Mouse (Mus musculus) ES-E14 (cell line): Measurements from ENCODE around the gene Tdrd3. TPM values are rescaled to one million over a fixed set of nuclear protein-coding genes. Genes with fewer than 3 reads are reported as not detected.

Experiments used
- DNase-seq: peaks from one replicate; pipeline ENCODE4 v3.0.0-alpha.2; 2013; ENCODE audit warnings: low read depth, low spot score
- H3K27ac ChIP-seq: 2 replicates; pipeline ENCODE4 v1.5.1; 2012; ENCODE audit warnings: low read depth, mild to moderate bottlenecking, low read length, moderate library complexity, mixed read lengths; ENCODE audit not compliant: poor library complexity, insufficient read depth, severe bottlenecking
- H3K36me3 ChIP-seq: 2 replicates; pipeline ENCODE4 v1.6.1; 2012; ENCODE audit warnings: mild to moderate bottlenecking, low read length, moderate library complexity, mixed read lengths; ENCODE audit not compliant: control insufficient read depth, poor library complexity, insufficient read depth, severe bottlenecking
- H3K4me1 ChIP-seq, 2 experiments: fragments of 150-350 bp in 1 of 2; sonication (generic) in 1 of 2; 2 replicates each; pipeline ENCODE4 v1.6.1; 2012; ENCODE audit warnings: low read length in 2 of 2, mild to moderate bottlenecking in 1 of 2, mixed read lengths in 1 of 2; ENCODE audit not compliant: control insufficient read depth in 2 of 2, insufficient read depth in 2 of 2, poor library complexity in 1 of 2
- H3K4me3 ChIP-seq, 2 experiments: fragments of 150-350 bp in 1 of 2; sonication (generic) in 1 of 2; 2 replicates each; pipeline ENCODE4 v1.5.1; 2012; ENCODE audit warnings: low read length in 2 of 2, low read depth in 1 of 2, mild to moderate bottlenecking in 1 of 2, mixed read lengths in 1 of 2; ENCODE audit not compliant: insufficient read depth in 1 of 2, poor library complexity in 1 of 2, severe bottlenecking in 1 of 2
- H3K9ac ChIP-seq: 2 replicates; pipeline ENCODE4 v1.6.1; 2012; ENCODE audit warnings: low read depth, mild to moderate bottlenecking, low read length, mixed read lengths; ENCODE audit not compliant: poor library complexity, insufficient read depth, severe bottlenecking
- H3K9me3 ChIP-seq: fragments of 150-350 bp; sonication (generic); 2 replicates; pipeline ENCODE4 v1.6.1; 2012; ENCODE audit warnings: low read depth, mild to moderate bottlenecking, low read length; ENCODE audit not compliant: control insufficient read depth, insufficient read depth
- CHD2 ChIP-seq: IDR thresholded peaks from 2 replicates; pipeline ENCODE4 v1.6.1; 2014; ENCODE audit warnings: mild to moderate bottlenecking, low read depth, low read length, inconsistent platforms
- HCFC1 ChIP-seq: IDR thresholded peaks from 2 replicates; pipeline ENCODE4 v1.6.1; 2012; ENCODE audit warnings: low read length, inconsistent platforms, borderline replicate concordance; ENCODE audit not compliant: insufficient read depth
- MAFK ChIP-seq: IDR thresholded peaks from 2 replicates; pipeline ENCODE4 v1.6.1; 2014; ENCODE audit warnings: mild to moderate bottlenecking, low read depth, low read length, inconsistent platforms; ENCODE audit not compliant: insufficient read depth
- ZC3H11A ChIP-seq: IDR thresholded peaks from 2 replicates; pipeline ENCODE4 v1.6.1; 2012; ENCODE audit warnings: low read depth, mild to moderate bottlenecking, inconsistent platforms, low read length, borderline replicate concordance
- ZNF384 ChIP-seq: IDR thresholded peaks from 2 replicates; pipeline ENCODE4 v1.6.1; 2012; ENCODE audit warnings: low read depth, low read length, inconsistent platforms
- in situ Hi-C, 2 experiments: fragments of 600-800 bp; cut with MboI; formaldehyde crosslinking; loops; one replicate each; pipeline ENCODE4 v1.15.1; 2025; ENCODE audit warnings: low sequenced_read_pairs in 2 of 2, inconsistent platforms in 1 of 2; ENCODE audit not compliant: unreplicated experiment in 2 of 2
- total RNA-seq: library from RNA; depleted of rRNA; stranded (reverse); fragments of 300-350 nt; gene quantifications from 2 replicates; pipeline ENCODE4 v1.2.3, GENCODE M21; 2012

Tdrd3 gene
- total RNA-seq, 1 experiment = 5.4 TPM

DNA sequence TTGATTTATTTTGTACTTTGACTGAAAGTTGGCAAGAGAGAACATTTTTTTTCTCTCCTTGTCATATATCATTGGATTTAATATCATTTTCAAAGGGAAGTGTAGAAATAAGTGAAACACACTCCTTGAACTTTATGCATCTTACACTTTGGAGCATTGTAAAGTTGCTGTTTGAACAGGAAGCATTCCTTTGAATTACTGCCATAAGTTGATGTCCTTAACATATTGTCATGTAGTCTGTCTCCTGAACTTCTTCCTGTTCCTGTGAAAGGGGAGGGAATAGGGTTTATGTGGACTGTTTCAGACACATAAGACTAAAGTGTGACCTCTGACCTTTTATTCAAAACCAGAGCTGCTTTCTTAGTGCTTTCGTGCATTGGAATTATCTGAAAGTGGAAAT lies 55.1 kb downstream of the Tdrd3 start:
- Histone ChIP-seq H3K27ac (no peak overlapping the region), H3K9me3 (no peaks in the 10 kb centered on the region), H3K9ac (no peak overlapping the region), H3K36me3 (no peaks in the 10 kb centered on the region), H3K4me3 (no peak overlapping the region), H3K4me1 (no peaks in the 10 kb centered on the region)
- in situ Hi-C loops = loop anchor here in 1 of 2 experiments (25.0 kb wide), 1 partner anchor 109 kb away; no protein-coding TSS in a partner anchor
- TF ChIP-seq CHD2 (no peak), ZC3H11A (no peak), ZNF384 (no peak), HCFC1 (no peak), MAFK (no peak)
- DNase-seq = no peak

DNA sequence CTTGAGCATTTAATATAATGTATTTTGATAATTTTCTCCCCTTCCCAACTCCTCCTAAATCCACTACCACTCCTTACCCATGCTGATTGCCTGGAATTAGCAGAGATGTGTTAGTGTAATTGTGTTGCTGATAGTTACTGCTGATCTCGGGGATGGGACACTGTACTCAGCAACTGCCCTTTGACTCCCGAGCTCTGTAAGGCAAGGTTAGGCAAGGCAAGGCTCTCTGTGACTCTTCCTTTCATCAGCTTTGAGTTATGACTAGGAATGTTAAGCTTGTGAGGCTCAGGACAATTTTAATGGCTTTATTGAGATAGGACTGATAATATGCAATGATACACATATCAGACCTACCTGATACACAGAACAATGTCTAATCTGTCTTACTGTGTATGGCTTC lies 56.3 kb downstream of the Tdrd3 start:
- no peaks in the 10 kb centered on the region for H3K4me1 ChIP-seq
- H3K4me3 ChIP-seq = no peak overlapping the region
- in situ Hi-C loops = loop anchor here in 1 of 2 experiments (25.0 kb wide), 1 partner anchor 110 kb away; no protein-coding TSS in a partner anchor
- H3K27ac ChIP-seq = no peak overlapping the region
- H3K36me3 ChIP-seq = no peaks in the 10 kb centered on the region
- TF ChIP-seq MAFK (no peak), ZNF384 (no peak), HCFC1 (no peak), ZC3H11A (no peak), CHD2 (no peak)
- H3K9me3 ChIP-seq = no peaks in the 10 kb centered on the region
- no peak for DNase-seq
- no peak overlapping the region for H3K9ac ChIP-seq

DNA sequence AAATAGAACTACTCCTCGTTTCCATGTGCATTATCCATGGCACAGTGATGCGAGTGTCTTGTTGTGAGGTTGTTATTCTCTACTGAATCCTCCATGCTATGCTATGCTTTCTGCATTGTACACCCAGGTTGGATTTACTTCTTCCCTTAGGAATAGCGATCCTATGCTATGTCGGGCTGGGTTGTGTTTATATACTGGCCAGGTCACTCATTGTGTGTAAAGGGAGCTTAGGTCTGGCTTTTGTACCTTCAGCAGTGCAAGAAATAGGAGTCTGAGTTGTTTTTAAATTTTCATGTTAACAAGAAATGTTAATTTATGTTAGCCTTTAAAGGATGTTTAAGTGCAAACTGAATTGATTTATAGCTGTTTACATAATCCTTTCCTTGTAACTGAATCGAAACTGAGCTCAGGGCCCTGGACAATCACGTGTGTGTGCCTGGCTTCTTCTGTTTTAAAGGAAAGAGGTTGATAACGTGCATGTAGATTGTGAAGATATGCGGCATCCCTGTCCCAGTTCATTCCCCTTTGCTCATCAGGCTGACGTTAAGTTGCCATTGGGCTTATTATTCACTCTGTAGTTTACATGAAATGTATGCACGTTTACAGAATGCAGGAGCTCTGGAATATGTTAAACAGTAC lies 59.4 kb downstream of the Tdrd3 start:
- in situ Hi-C loops = no loop called here
- no peaks in the 10 kb centered on the region for H3K9me3 ChIP-seq
- no peak for DNase-seq
- TF ChIP-seq HCFC1 (no peak), ZNF384 (no peak), MAFK (no peak), ZC3H11A (no peak)
- H3K4me3 ChIP-seq = no peak overlapping the region
- no peaks in the 10 kb centered on the region for H3K4me1 ChIP-seq
- no peaks in the 10 kb centered on the region for H3K36me3 ChIP-seq
- no peak overlapping the region for H3K9ac ChIP-seq
- no peak overlapping the region for H3K27ac ChIP-seq

DNA sequence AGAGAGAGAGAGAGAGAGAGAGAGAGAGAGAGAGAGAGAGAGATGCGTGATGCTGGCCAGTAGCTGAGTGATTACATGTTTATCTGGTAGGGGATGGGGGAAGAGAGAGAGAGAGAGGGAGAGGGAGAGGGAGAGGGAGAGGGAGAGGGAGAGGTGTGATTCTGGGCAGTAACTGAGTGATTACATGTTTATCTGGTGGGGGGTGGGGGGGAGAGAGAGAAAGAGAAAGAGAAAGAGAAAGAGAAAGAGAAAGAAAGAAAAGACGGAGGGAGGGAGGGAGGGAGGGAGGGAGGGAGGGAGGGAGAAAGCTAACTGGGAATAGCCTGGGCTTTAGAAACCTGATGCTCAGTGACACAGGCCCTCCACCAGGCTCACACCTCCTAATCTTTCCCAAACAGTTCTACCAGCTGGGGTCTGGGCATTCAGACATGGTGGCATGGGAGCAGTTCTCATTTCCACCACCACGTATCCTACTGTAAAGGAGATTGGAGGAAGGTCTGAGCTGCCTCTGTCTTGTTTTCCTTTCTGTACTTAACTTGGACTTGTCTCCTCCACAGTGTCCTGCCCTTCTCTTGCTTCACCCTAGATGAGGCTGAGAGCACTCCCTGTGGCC lies 62.0 kb downstream of the Tdrd3 start:
- Histone ChIP-seq H3K36me3 (peaks cover 2% of the 10 kb centered on the region; the same call in 1 of the 2 replicates), H3K27ac (no peak overlapping the region), H3K4me1 (no peaks in the 10 kb centered on the region), H3K4me3 (no peak overlapping the region), H3K9me3 (no peaks in the 10 kb centered on the region), H3K9ac (no peak overlapping the region)
- no peak for TF ChIP-seq ZC3H11A
- no peak for TF ChIP-seq CHD2
- no peak for TF ChIP-seq MAFK
- no peak for TF ChIP-seq HCFC1
- TF ChIP-seq ZNF384 = no peak
- DNase-seq = no peak
- in situ Hi-C loops = no loop called here
